Mouse (Mus musculus): ENCODE data around the gene Myrf.

Gene Myrf

GRCm38 (mm10) chr19:10258279-10259011, 17.9 kb upstream of the Myrf start:
- DNase-seq (ENCODE audit: low spot score in 2 of 2) = peak; percentile 59 to 72

- DNase-seq (ENCODE audit: low spot score in 2 of 2) = no peak
These were observed 7.6 kb upstream of the Myrf start for GRCm38 (mm10) chr19:10248128-10248527.

- no peak for DNase-seq (ENCODE audit: low spot score in 2 of 2)
These were observed 6.6 kb upstream of the Myrf start for GRCm38 (mm10) chr19:10247165-10247564.

- peak in 1 of 2 experiments; percentile 19 for DNase-seq (ENCODE audit: low spot score in 2 of 2)
These were observed 3.6 kb upstream of the Myrf start for GRCm38 (mm10) chr19:10244183-10244582.

- no peak for DNase-seq (ENCODE audit: low spot score in 2 of 2)
These were observed 2.4 kb upstream of the Myrf start for GRCm38 (mm10) chr19:10242916-10243315.

- no peak for DNase-seq (ENCODE audit: low spot score in 2 of 2)
These were observed 434 bp downstream of the Myrf start for GRCm38 (mm10) chr19:10239975-10240653.

GRCm38 (mm10) chr19:10239419-10239818, 1.1 kb downstream of the Myrf start:
- DNase-seq (ENCODE audit: low spot score in 2 of 2) = no peak

- no peak for DNase-seq (ENCODE audit: low spot score in 2 of 2)
These were observed 2.1 kb downstream of the Myrf start for GRCm38 (mm10) chr19:10238477-10238876.

- DNase-seq (ENCODE audit: low spot score in 2 of 2) = no peak
These were observed 4.6 kb downstream of the Myrf start for GRCm38 (mm10) chr19:10235784-10236565.

- DNase-seq (ENCODE audit: low spot score in 2 of 2) = no peak
These were observed 8.1 kb downstream of the Myrf start for GRCm38 (mm10) chr19:10232327-10233017.

GRCm38 (mm10) chr19:10231871-10232270, 8.7 kb downstream of the Myrf start:
- DNase-seq (ENCODE audit: low spot score in 2 of 2) = no peak

GRCm38 (mm10) chr19:10231016-10231415, 9.5 kb downstream of the Myrf start:
- no peak for DNase-seq (ENCODE audit: low spot score in 2 of 2)

GRCm38 (mm10) chr19:10225767-10226166, 14.8 kb downstream of the Myrf start:
- no peak for DNase-seq (ENCODE audit: low spot score in 2 of 2)

GRCm38 (mm10) chr19:10224637-10225453, 15.7 kb downstream of the Myrf start:
- DNase-seq (ENCODE audit: low spot score in 2 of 2) = no peak

GRCm38 (mm10) chr19:10223561-10223960, 17.0 kb downstream of the Myrf start:
- DNase-seq (ENCODE audit: low spot score in 2 of 2) = no peak

- DNase-seq (ENCODE audit: low spot score in 2 of 2) = no peak
These were observed 17.9 kb downstream of the Myrf start for GRCm38 (mm10) chr19:10222656-10223055.

GRCm38 (mm10) chr19:10221585-10221984, 19.0 kb downstream of the Myrf start:
- DNase-seq (ENCODE audit: low spot score in 2 of 2) = no peak

GRCm38 (mm10) chr19:10219593-10219992, 21.0 kb downstream of the Myrf start:
- DNase-seq (ENCODE audit: low spot score in 2 of 2) = no peak

- DNase-seq (ENCODE audit: low spot score in 2 of 2) = peak in 1 of 2 experiments; percentile 20
These were observed 21.4 kb downstream of the Myrf start for GRCm38 (mm10) chr19:10219108-10219507.

- DNase-seq (ENCODE audit: low spot score in 2 of 2) = no peak
These were observed 24.4 kb downstream of the Myrf start for GRCm38 (mm10) chr19:10216101-10216500.

Data from heart, adult 9 months (tissue).